Mouse (Mus musculus) lung, postnatal 0 days (tissue): ENCODE data around the gene Vps37d.

Experiments
- CTCF ChIP-seq: IDR thresholded peaks from 2 replicates; pipeline ENCODE4 v1.5.1; 2016; ENCODE audit warnings: antibody characterized with exemption, mild to moderate bottlenecking
- EP300 ChIP-seq: IDR thresholded peaks from 2 replicates; pipeline ENCODE4 v1.6.1; 2016; ENCODE audit warnings: antibody characterized with exemption, mild to moderate bottlenecking, control low read depth

GRCm38 (mm10) chr5:135109017-135109416 is 31.0 kb upstream of the Vps37d start:
- no peak for TF ChIP-seq EP300
- TF ChIP-seq CTCF: no peak
